Mouse (Mus musculus) forebrain, embryonic 11.5 days (tissue): ENCODE measurements at regions not wholly inside any gene's neighbourhood (a gene's known extent, or its start where the extent isn't known, plus 50 kb on each side); places are given as distances from the start of the nearest gene placed in this dataset.
A peak's percentile ranks its signal among the peaks of the same experiment; 100 is the strongest.

ENCODE experiments used
- ATAC-seq: fragments of 200-750 bp; cut with Nextera tagmentation; replicated peaks from 2 replicates; pipeline ENCODE4 v1.8.0; 2017; ENCODE audit warnings: moderate TSS enrichment; ENCODE audit not compliant: low FRiP score
- DNase-seq: peaks from one replicate; pipeline ENCODE4 v3.0.0-alpha.2; 2017; ENCODE audit warnings: low spot score
- H3K27ac ChIP-seq: fragments of 300-500 bp; sonication (generic); 2 replicates; pipeline ENCODE4 v1.5.1; 2014; ENCODE audit warnings: low read depth, low read length
- H3K27me3 ChIP-seq: fragments of 300-500 bp; sonication (generic); 2 replicates; pipeline ENCODE4 v1.6.1; 2014; ENCODE audit warnings: mild to moderate bottlenecking, low read length, mixed read lengths; ENCODE audit not compliant: control insufficient read depth, insufficient read depth
- H3K36me3 ChIP-seq: fragments of 300-500 bp; sonication (generic); 2 replicates; pipeline ENCODE4 v1.6.1; 2014; ENCODE audit warnings: mild to moderate bottlenecking, low read length, moderate library complexity, mixed read lengths; ENCODE audit not compliant: control insufficient read depth, insufficient read depth
- H3K4me1 ChIP-seq: fragments of 300-500 bp; sonication (generic); replicated peaks from 2 replicates; pipeline ENCODE4 v1.6.1; 2014; ENCODE audit warnings: low read length, mixed read lengths; ENCODE audit not compliant: control insufficient read depth, insufficient read depth
- H3K4me2 ChIP-seq: fragments of 300-500 bp; sonication (generic); 2 replicates; pipeline ENCODE4 v1.6.1; 2014; ENCODE audit warnings: low read depth, mild to moderate bottlenecking, low read length, moderate library complexity, mixed read lengths; ENCODE audit not compliant: severe bottlenecking
- H3K4me3 ChIP-seq: fragments of 300-500 bp; sonication (generic); 2 replicates; pipeline ENCODE4 v1.5.1; 2014; ENCODE audit warnings: low read depth, low read length
- H3K9ac ChIP-seq: fragments of 300-500 bp; sonication (generic); 2 replicates; pipeline ENCODE4 v1.6.1; 2014; ENCODE audit warnings: low read length
- H3K9me3 ChIP-seq: fragments of 300-500 bp; sonication (generic); 2 replicates; pipeline ENCODE4 v1.6.1; 2016; ENCODE audit warnings: low read length, mixed read lengths; ENCODE audit not compliant: control insufficient read depth
- WGBS: fragments of 180-500 bp; shearing (Covaris S2); extraction: QIAGEN DNeasy Blood & Tissue Kit; methylation state at CpG from one replicate; pipeline ENCODE4 v1.1.7; 2014; 5-methylcytosine and 5-hydroxymethylcytosine counted together

GRCm38 (mm10) chr11:8148485-8148825 is 515.9 kb downstream of the Tns3 start:
- Histone ChIP-seq H3K36me3 (no peaks in the 10 kb centered on the region), H3K9me3 (no peaks in the 10 kb centered on the region), H3K4me2 (no peak overlapping the region), H3K4me1 (peaks cover 4% of the 10 kb centered on the region), H3K4me3 (no peak overlapping the region), H3K27ac (no peak overlapping the region), H3K9ac (no peak overlapping the region), H3K27me3 (no peaks in the 10 kb centered on the region)
- ATAC-seq = 0 out of 2 replicates have a peak, but pooled peaks have one; percentile 12
- DNase-seq = no peak
- WGBS = 91% methylated on average over 5 of the region's 5 CpGs

- 13% methylated on average over 6 of the region's 6 CpGs for WGBS
- H3K4me3 ChIP-seq = no peak overlapping the region
- H3K9ac ChIP-seq = no peak overlapping the region
- DNase-seq = no peak
- peak overlapping the region; percentile 24; the same call in 1 of the 2 replicates for H3K4me2 ChIP-seq
- H3K27me3 ChIP-seq = no peaks in the 10 kb centered on the region
- ATAC-seq = peak; percentile 89
- H3K9me3 ChIP-seq = no peaks in the 10 kb centered on the region
- H3K4me1 ChIP-seq = peaks cover 4% of the 10 kb centered on the region
- H3K27ac ChIP-seq = 0 out of 2 replicates have a peak overlapping the region, but pooled peaks have one; percentile 6
- no peaks in the 10 kb centered on the region for H3K36me3 ChIP-seq
Observed at GRCm38 (mm10) chr11:8147790-8148484, 516.4 kb downstream of the Tns3 start.

DNA sequence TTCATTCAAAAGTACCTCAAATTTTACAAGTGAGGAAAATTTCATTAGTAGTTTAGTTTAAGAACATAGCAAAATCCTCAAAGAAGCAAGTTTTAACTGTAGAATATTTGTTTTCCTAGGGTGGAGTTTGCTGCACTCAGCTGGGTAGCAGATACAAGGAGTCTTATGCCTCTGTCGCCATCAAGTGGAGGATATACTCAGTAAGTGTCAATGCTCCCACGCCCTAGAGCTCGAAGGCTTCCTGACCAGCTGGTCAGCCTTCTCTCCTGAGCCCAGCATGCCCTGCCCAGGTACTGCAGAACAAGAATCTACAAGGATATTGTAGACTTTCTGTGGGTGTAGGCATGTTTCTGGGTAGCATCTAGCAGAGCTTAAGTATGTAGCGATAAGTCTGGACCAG is 527.0 kb downstream of the Tns3 start:
- no peak overlapping the region for H3K4me3 ChIP-seq
- H3K4me1 ChIP-seq = no peaks in the 10 kb centered on the region
- no peak overlapping the region for H3K27ac ChIP-seq
- H3K9me3 ChIP-seq = no peaks in the 10 kb centered on the region
- no peaks in the 10 kb centered on the region for H3K27me3 ChIP-seq
- H3K4me2 ChIP-seq = no peak overlapping the region
- H3K36me3 ChIP-seq = no peaks in the 10 kb centered on the region
- DNase-seq (no peak), ATAC-seq (no peak)
- no peak overlapping the region for H3K9ac ChIP-seq
- WGBS = 47% methylated on average over 4 of the region's 4 CpGs

DNA sequence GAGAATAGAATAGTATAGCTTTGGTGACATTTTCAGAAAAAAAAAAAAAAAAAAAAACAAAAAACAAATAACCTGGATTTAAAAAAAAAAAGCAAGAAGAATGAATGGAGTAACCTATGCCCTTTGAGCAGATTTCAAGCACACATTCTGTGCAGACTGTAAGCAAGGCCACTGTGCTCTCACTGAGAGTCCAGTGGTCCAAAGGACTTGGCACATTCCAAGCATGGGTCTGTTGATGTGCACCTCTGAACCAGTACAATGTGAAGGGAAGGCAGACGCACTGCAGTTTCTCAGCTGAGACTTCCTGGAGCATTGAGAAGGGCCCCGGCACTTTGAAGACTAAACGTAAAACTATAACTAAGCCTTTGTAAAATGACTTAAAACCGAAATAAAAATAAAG is 527.7 kb downstream of the Tns3 start:
- H3K4me3 ChIP-seq = no peak overlapping the region
- H3K27ac ChIP-seq = no peak overlapping the region
- H3K27me3 ChIP-seq = no peaks in the 10 kb centered on the region
- WGBS = 83% methylated on average over 4 of the region's 4 CpGs
- no peak overlapping the region for H3K9ac ChIP-seq
- H3K36me3 ChIP-seq = no peaks in the 10 kb centered on the region
- H3K4me2 ChIP-seq = no peak overlapping the region
- DNase-seq = no peak
- no peaks in the 10 kb centered on the region for H3K4me1 ChIP-seq
- ATAC-seq = no peak
- no peaks in the 10 kb centered on the region for H3K9me3 ChIP-seq

- H3K4me2 ChIP-seq = no peak overlapping the region
- H3K27ac ChIP-seq = no peak overlapping the region
- H3K9me3 ChIP-seq = no peaks in the 10 kb centered on the region
- 88% methylated on average over 2 of the region's 2 CpGs for WGBS
- H3K4me1 ChIP-seq = no peaks in the 10 kb centered on the region
- DNase-seq = no peak
- H3K4me3 ChIP-seq = no peak overlapping the region
- no peaks in the 10 kb centered on the region for H3K36me3 ChIP-seq
- H3K27me3 ChIP-seq = no peaks in the 10 kb centered on the region
- no peak overlapping the region for H3K9ac ChIP-seq
- no peak for ATAC-seq
Observed at GRCm38 (mm10) chr11:8109286-8109685, 555.0 kb downstream of the Tns3 start.

- no peak for ATAC-seq
- DNase-seq = no peak
- Histone ChIP-seq H3K27me3 (no peaks in the 10 kb centered on the region), H3K4me1 (no peaks in the 10 kb centered on the region), H3K4me3 (no peak overlapping the region), H3K9me3 (no peaks in the 10 kb centered on the region), H3K36me3 (no peaks in the 10 kb centered on the region), H3K9ac (no peak overlapping the region), H3K4me2 (no peak overlapping the region), H3K27ac (no peak overlapping the region)
- 87% methylated on average over 7 of the region's 7 CpGs for WGBS
Observed at GRCm38 (mm10) chr11:8101091-8101490, 563.2 kb downstream of the Tns3 start.

DNA sequence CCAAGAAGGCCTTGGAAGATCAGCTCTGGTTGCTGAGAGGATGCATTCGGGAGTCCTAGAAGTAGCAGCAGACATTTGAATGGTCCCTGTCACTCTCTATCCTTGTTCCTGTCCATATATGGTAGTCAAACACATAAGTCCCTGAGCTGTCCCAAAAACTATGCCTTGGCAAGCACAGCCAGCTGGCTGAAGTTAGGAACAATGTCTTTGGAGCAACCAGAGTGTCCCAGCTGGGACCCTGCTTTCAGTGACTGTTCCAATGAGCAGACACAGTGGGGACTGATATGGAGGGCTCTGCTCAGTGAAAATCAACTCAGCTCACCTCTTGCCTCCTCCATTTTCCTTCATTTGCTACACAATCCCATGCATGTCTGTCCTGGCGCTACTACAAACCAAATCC is 580.0 kb downstream of the Tns3 start:
- Histone ChIP-seq H3K4me2 (no peak overlapping the region), H3K9me3 (no peaks in the 10 kb centered on the region), H3K4me1 (no peaks in the 10 kb centered on the region), H3K9ac (no peak overlapping the region), H3K27me3 (no peaks in the 10 kb centered on the region), H3K36me3 (no peaks in the 10 kb centered on the region), H3K4me3 (no peak overlapping the region), H3K27ac (no peak overlapping the region)
- ATAC-seq = no peak
- no peak for DNase-seq
- 89% methylated on average over 2 of the region's 2 CpGs for WGBS

- Histone ChIP-seq H3K4me1 (no peaks in the 10 kb centered on the region), H3K36me3 (no peaks in the 10 kb centered on the region), H3K9ac (no peak overlapping the region), H3K9me3 (no peaks in the 10 kb centered on the region), H3K4me3 (no peak overlapping the region), H3K4me2 (no peak overlapping the region), H3K27ac (no peak overlapping the region), H3K27me3 (no peaks in the 10 kb centered on the region)
- WGBS = 90% methylated on average over 4 of the region's 6 CpGs
- ATAC-seq = no peak
- DNase-seq = no peak
Observed at GRCm38 (mm10) chr11:8082811-8083210, 581.5 kb downstream of the Tns3 start.

DNA sequence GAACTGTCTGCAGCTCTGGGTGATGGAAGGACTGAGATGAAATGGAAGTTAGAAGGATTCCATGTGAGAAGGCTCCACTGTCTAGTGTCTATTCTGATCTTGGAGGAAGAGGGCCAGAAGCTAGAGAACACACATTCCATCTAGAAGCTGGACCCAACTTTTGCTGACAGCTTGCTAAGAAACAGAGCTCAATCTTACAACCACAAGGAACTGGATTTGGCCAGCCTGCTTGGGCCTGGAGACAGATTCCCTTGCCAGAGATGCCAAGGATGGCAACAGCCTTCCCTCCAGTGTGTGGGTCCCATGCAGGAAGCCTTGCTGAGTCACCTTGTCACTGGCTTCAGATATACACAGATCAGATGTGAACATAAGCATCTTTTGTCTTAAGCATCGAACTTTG is 591.0 kb downstream of the Tns3 start:
- DNase-seq (no peak), ATAC-seq (no peak)
- H3K36me3 ChIP-seq = no peaks in the 10 kb centered on the region
- no peaks in the 10 kb centered on the region for H3K27me3 ChIP-seq
- no peaks in the 10 kb centered on the region for H3K4me1 ChIP-seq
- no peak overlapping the region for H3K27ac ChIP-seq
- no peak overlapping the region for H3K9ac ChIP-seq
- H3K4me3 ChIP-seq = no peak overlapping the region
- H3K4me2 ChIP-seq = no peak overlapping the region
- no peaks in the 10 kb centered on the region for H3K9me3 ChIP-seq
- 84% methylated on average over 1 of the region's 1 CpGs for WGBS
